Comparison of ENCODE assay signal across 12 mouse cellular contexts in genomic region chr5:42986203-42986602, GRCm38 (mm10).
A peak's percentile ranks its signal among the peaks of the same experiment; 100 is the strongest.
DNase-seq lines count a peak whose midpoint lies in the region; ATAC-seq and TF ChIP-seq lines count a peak whose summit lies in the region.
"Had no signal": no experiment of that assay in that cellular context is flagged by ENCODE, and none has a peak within 500 bp of the region (broad histone marks: within the 10 kb centered on the region; RNA-seq: fewer than 3 reads in every experiment).

No protein-coding gene starts in this region.

- H3K27me3 ChIP-seq in liver, embryonic 14.5 days (ENCODE audit: control insufficient read depth, insufficient read depth, low read length) = no peaks in the 10 kb centered on the region
- H3K27me3 ChIP-seq: embryonic facial prominence, embryonic 15.5 days; megakaryocyte, embryonic 14.5 days had no signal

- no peaks in the 10 kb centered on the region for H3K36me3 ChIP-seq in liver, embryonic 14.5 days (replicated peaks; ENCODE audit: control insufficient read depth, insufficient read depth, low read depth)
- H3K36me3 ChIP-seq: embryonic facial prominence, embryonic 15.5 days had no signal

- no peak for ATAC-seq in liver, embryonic 14.5 days (ENCODE audit: insufficient read depth)
- ATAC-seq: hindbrain, postnatal 0 days had no signal

- TF ChIP-seq EP300 in liver, embryonic 14.5 days (IDR thresholded peaks at IDR 0.05; ENCODE audit: low read depth) = no peak

- no peak overlapping the region for H3K4me2 ChIP-seq in liver, embryonic 14.5 days (ENCODE audit: low read depth)
- H3K4me2 ChIP-seq: embryonic facial prominence, embryonic 15.5 days had no signal

- peak; percentile 31 for DNase-seq in gastrocnemius, adult 18-20 months (ENCODE audit: low spot score)
- DNase-seq in gastrocnemius, postnatal 25 days = no peak
- DNase-seq in 416B (ENCODE audit: low read depth) (peak; percentile 71), MEL-GATA-1-ER (ENCODE audit: extremely low read depth, low read depth) (peak; percentile 14)
- DNase-seq in liver, embryonic 14.5 days (ENCODE audit: low read depth in 3 of 3, low spot score in 3 of 3) = no peak
- no peak for DNase-seq in right cerebral cortex, adult 2 months (ENCODE audit: low spot score in 2 of 2)
- no peak for DNase-seq in retina, embryonic 14.5 days (ENCODE audit: low spot score)
- DNase-seq in layer of hippocampus, adult 9-11 months = no peak

- H3K27ac ChIP-seq in liver, embryonic 14.5 days = no peak overlapping the region
- H3K27ac ChIP-seq: embryonic facial prominence, embryonic 15.5 days; hindbrain, postnatal 0 days had no signal

- TF ChIP-seq CTCF in liver, embryonic 14.5 days (IDR thresholded peaks at IDR 0.05; ENCODE audit: low read depth) = peak; percentile 14; the same call in 1 of the 2 replicates

- no peak overlapping the region for H3K4me3 ChIP-seq in liver, embryonic 14.5 days (ENCODE audit: insufficient read depth in 1 of 2, low read depth in 2 of 2, low read length in 2 of 2)
- H3K4me3 ChIP-seq: embryonic facial prominence, embryonic 15.5 days; megakaryocyte, embryonic 14.5 days; myocyte had no signal

- H3K4me1 ChIP-seq in liver, embryonic 14.5 days (replicated peaks; ENCODE audit: control insufficient read depth in 2 of 2, insufficient read depth in 2 of 2, low read length in 1 of 2) = no peaks in the 10 kb centered on the region
- H3K4me1 ChIP-seq: embryonic facial prominence, embryonic 15.5 days had no signal

- 49% methylated on average over 4 of the region's 4 CpGs for WGBS in liver, embryonic 14.5 days (ENCODE audit: insufficient replicate concordance)

- H3K9ac ChIP-seq in liver, embryonic 14.5 days (replicated peaks) = no peak overlapping the region
- H3K9ac ChIP-seq: embryonic facial prominence, embryonic 15.5 days had no signal

- H3K9me3 ChIP-seq in liver, embryonic 14.5 days (ENCODE audit: control insufficient read depth, low read length) = no peaks in the 10 kb centered on the region
- H3K9me3 ChIP-seq: embryonic facial prominence, embryonic 15.5 days; megakaryocyte, embryonic 14.5 days had no signal

Comparison
In these comparisons a context has a peak if more than half of its experiments do, and no peak if none do; other contexts are left out.
1. DNase-seq: peak in gastrocnemius, adult 18-20 months (single experiment), 416B (single experiment) and MEL-GATA-1-ER (single experiment); none in gastrocnemius, postnatal 25 days (single experiment), liver, embryonic 14.5 days (0 of 3), right cerebral cortex, adult 2 months (0 of 2), retina, embryonic 14.5 days (single experiment) and layer of hippocampus, adult 9-11 months (single experiment).